Mouse (Mus musculus) lung, postnatal 4 days (tissue): ENCODE data around the gene Fxr1.
"Not testable (repeated sequence)": the region's sequence is repeated elsewhere in the genome, so short reads cannot be mapped to it uniquely, and the experiment has no call there.

Experiments used
- DNase-seq, 2 experiments: peaks; one replicate each; pipeline ENCODE4 v3.0.0; 2021

The Fxr1 gene

DNA sequence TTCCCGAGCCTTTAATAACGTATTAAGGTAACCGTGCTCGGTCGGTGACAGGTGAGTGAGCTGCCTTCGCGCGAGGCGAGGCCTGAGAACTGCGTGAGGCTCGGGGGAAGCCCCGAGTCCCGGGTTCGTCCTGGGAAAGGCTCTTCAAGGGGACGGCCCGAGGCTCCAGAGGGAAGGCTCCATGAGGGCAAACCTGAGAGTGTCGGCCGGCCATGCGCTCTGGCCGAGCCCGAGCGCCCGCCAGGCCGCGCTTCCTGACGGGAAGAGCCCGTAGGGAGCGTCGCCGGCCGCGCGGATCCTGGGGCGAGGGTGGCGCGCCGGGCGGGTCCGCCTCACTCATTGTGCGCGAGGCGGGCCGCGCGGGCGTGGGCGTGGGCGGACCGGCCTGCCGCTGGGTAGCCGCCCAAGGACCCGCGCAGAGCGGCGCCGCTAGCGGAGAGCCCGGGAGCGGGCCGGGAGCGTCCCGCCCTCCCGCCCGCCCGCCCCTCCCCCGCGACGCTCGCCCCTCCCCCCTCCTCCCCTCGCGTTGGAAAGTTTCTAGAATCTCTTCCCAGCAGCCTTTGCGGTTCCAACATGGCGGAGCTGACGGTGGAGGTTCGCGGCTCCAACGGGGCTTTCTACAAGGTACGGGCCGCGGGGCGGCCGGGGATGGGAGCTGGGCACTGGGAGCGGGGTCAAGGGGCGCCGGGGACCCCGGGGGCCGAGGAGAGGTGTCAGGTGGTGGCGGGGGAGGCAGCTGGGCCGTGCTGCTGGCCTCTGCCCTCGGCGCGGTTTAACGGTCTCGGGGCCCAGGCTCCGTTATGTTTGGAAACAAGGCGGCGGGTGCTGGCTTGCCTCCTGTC, at the start of gene Fxr1:
TSS of gene Fxr1 (plus strand) at position 404 of the 842 bp plus-strand sequence.
- DNase-seq = peak; percentile 87 to 96

DNA sequence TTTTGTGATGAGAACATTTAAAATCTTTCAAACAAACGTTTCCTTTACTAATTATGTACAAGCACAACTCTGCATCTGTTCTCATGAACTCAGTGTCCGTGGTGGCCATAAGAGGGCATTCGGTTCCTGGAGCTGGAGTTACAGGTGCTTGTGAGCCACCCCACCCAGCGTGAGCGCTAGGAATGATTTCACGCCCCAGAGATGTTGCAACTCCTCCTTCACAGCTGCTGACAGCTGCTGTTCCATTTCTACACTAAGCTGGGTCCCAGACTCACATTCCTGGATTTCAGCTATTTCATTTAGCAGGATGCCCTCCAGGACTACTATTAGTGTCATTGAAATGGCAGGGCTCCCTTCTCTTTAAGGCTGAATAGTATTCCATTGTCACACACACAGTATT, 40.3 kb upstream of the Fxr1 start:
- peak; percentile 8 to 50 for DNase-seq

DNA sequence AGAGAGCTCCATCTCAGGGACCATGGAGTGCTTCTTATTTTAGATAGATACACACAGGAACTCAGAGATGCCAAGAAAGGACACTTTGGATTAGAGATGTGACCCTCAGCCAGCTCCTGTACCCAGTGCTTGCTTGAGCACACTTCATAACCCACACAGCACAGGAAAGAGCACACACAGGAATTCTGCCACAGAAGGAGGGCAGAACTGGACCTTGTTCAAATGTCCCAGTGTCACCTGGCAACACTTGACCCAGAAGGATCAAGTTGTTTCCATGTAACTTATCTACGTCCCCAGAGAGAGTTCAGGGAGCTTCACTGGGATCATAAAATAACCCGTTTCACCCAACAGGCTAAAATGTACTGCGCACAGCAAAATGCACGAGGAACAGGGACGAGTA, 37.0 kb upstream of the Fxr1 start:
- no peak for DNase-seq

DNA sequence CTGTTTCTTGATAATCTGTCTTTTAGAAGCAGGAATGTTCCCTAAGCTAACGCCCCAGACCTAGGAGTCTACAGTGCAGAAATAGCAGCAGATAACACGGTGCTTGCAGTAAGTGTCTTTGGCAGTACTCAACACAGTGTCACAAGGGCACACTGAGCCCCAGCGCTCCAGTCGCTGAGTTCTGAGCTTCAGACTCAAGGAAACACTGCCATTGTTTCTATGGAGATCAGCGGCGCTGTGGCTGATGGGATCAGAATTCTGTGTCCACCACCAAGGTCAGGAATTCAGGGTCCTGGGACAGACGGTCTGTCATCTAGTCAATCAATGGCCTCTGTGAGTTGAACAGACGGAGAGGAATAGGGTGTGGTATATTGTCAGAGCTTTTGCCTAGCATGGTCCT, 30.4 kb upstream of the Fxr1 start:
- no peak for DNase-seq

DNA sequence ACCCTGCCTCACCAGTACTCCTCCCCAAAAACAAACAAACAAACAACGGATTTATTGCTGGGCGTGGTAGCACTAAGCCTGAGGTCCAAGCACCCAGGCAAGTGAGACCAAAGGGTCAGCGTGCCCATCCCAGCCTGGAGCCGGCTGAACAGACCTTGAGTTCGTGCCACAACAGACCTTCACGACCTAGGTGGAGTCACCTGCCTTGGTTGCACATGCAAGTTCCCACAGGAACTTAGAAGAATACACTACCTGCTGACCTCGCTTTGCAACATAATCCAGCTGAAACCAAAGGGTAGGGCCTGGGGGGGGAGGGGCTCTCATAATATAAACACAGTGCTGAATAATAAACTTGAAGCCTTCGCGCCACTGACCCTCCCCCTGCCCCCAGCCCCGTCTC, 29.3 kb upstream of the Fxr1 start:
- no peak for DNase-seq

DNA sequence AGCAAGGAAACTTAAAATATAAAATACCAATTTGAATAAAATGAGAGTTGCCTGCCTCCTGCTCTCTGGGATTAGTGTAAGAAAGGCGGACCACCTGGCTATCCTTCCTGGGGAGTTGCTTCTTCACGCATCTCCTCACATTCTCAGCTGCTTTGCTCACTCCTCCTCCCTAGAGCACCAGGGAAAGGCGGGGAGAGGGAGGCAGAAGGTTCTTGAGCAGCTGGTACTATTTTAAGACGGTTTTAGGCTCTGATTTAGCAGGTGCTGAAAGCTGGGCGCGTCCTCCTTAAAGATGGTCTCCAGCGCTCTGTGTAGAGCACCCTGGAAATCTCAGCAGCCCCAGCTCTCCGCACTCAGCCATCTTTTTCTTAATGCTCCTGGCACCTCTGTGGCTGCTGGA, 28.8 kb upstream of the Fxr1 start:
- DNase-seq = no peak

DNA sequence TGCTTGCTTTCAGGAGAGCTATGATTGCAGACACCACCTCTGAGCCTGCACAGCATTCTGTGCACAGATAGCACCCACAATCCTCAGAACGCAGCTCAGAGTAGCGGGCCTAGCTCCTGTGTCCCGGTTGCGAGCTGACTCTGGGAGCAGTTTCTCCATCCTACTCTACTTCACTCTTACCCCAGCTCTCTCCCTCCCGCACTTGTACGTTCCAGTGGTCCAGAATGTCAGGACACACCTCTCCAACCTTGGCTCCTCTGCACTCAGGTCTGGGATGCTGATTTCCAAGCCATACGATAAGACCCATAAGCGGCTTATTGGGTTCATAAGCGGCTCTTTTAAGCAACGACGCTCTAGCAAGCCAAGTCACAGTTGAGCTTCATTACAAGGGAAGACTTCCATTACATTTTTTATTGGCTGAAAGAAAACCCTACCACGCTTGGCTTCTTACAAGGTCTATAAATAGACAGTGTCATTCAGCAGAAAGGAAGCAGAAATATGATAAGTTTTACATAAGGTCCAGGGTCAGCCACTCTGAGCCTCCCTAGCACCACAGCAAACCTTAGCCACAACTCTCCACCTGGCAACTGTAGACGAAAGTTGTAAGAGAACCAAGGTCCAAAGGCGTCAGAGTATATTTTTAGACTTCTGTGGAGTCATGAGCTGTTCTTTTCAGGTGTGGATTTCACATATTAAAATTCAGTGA, 26.2 kb upstream of the Fxr1 start:
- DNase-seq = no peak

DNA sequence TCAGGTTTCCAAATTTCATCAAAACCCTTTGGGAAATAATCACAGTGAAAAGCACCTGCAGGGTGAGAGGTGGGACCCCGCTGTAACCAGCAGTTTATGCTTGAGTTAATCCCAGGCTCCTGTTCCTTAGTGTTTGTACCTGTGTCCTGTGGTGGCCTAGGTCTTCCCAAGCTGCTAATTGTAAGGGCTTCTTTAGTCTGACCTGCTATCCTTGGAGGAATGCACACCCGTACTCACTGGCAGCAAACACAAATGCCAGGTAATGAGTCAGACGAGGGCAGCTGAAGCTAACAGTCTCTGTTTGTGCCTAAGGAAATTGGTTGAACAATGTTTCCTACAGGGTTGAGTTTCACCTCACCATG, 25.6 kb upstream of the Fxr1 start:
- DNase-seq = no peak

DNA sequence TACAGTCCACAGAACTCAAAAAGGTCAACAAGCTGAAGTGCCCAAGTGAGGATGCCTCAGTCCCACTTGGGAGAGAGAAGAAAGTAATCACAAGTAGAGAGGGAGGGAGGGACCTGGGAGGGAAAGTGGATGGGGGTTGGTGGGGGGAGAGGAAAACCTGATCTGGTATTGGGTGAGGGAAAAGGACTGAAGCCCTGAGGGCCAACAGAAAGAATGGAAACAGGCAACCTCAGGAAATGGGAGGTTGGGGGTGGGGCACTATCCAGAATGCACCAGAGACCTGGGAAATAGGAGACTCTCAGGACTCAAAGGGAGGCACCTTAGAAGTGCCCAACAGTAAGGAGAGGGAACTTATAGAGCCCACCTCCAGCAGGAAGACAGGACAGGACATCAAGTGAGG, 18.1 kb upstream of the Fxr1 start:
- DNase-seq = not testable (repeated sequence)

DNA sequence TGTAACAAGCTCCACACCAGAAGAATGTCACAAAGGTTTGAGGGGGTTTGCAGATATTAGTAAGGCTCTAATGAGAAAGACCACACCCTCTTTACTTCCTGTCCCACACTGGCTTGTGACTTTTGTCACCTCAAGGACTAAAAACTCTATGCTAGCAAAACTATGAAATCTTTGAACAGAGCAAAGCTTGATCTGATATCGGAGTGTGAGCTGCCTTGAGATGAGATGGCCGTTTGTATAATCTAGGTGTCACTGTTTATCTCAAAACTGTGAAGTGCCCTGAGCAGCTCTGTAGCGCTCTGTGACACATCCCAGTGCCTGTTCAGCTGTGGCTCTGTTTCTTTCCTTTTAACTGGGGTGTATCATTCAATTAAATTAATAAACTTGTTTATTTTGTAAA, 15.9 kb upstream of the Fxr1 start:
- DNase-seq = no peak

DNA sequence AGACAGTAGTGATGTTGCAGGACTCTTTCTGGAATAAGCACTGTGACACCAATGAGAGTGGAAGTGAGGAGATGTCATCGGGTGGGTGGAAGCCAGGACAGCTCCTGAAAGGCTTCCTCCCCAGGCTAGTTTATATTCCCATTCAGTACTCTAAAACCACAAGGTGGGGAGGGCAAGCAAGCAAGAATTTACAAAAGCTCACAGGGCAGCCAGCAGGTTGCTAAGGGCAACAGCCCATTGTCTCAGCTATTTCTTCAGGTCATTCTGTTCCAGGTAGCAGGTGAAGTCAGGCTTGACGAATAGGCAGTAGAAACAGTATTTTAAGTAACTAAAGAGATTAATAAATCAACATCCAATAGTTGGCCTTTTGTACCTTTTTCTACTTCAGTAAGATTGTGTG, 13.4 kb upstream of the Fxr1 start:
- no peak for DNase-seq

DNA sequence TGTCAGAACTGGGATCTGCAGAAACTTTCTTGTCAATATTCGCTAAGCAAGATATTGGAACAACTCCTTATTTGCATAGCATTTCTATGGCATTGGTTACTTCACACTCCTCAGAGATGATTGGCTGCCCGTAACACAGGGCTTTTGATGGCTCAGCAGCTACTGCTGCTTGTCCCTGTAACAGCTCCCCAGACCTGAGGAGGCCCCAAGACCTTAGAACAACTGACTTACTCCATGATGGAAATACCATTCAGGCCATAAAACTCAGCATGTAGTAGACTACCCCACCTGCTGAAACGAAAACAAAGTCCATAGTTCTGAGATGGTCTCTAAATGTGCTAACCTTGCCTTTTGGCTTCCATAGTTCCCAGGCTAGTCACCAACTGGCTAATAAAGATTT, 12.9 kb upstream of the Fxr1 start:
- no peak for DNase-seq

DNA sequence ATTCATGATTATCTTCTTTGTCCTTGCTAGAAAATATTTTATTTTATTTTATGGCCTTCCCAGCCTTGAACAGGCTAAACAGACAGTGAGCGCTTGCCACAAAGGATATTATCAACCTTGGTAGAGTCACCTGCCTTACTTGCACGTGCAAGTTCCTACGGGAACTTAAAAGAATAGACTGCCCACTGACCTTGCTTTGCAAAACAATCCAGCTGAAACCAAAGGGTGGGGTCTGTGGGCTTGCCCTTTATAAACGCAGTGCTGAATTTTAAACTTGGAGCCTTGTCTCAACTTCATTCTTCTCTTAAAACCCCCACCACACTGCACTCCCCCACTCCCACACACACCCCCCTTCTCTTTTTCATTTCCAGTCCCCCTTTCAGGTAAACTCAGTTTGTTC, 12.1 kb upstream of the Fxr1 start:
- DNase-seq = no peak

DNA sequence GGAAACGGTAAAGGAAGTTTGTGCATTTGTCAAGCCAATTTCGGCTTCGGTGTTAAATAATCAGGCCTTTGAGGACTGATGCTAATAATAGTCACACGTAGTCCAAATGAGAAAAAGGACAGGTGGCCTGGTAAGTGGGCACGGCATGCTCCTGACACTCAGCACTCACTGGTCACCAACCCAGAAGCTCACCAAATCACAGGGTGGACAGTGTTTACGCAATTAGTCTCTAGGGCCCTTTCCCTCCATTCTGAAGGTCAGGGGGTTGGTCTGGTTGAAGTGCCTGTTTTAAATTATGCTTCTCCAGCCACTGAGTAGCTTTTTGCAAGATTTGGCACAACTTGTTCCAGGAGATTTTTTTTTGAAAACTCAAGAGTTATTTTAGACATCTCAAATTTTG, 11.6 kb upstream of the Fxr1 start:
- no peak for DNase-seq

DNA sequence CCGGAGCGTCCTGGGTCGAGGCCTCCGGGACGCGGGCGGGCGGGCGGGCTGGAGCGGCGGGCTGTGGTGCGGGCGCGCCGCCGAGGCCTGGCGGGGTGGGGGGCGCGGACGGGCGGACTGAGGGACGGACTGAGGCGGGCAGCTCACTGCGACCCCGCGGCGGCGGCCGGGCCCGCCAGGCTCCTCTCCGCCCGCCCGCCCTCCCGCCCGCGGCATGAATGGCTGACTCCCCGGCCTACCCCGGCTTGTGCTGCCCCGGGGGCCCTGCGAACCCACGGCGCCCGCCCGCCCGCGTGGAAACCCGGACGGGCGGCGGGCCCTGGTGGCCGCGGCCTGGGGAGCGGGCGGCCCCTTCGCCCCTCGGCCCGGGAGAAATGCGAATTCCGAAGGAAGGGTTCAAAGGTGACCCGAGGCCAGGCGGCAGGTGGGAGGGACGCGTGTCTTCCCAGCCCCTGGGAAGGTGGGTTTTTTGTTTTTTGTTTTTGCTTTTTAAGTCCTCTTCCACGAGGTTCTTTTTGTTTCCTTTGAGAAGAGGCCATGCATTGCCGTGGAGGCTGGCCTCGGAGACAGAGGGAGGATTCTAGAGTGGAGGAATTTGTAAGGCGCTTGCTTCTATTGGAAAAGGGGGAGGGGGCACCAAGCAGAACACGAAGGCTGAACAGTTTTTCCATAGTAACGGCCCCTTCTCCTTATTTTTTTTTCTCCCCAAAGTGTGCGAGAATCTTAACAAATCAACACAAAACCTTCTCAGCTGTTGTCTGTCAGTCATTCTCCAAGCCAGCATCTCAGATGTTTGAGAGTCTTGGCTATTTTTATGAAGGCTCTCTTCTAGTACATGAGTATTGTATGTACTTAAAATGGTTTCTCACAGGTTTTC, 877 bp downstream of the Fxr1 start:
- peak in 1 of 2 experiments; percentile 10 for DNase-seq

DNA sequence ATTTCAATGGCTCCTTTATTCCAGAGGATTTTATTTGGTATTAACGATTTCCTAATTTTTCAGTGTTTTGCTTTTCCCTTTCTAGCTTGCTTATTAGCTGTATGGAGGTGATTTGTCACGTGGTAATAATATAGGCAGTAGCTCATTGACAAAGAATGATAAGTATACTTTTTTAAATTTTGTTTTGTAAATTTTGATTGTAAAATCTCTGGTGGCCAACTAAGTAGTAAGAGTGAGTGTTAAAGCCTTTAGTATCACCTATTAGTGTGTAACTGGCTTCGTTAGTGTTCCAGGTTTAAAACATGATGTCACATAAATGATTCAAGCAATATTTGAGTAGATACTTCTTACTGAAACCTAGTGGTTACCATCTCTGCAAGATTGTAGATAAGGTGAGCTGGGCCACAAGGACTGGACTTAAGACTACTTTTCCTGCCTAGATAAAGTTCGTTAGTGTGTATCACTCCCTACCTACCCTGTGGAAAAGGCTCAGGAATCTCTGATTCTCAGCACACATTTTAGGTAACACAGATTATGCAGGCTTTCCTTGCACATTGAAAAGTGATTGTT, 1.6 kb downstream of the Fxr1 start:
- no peak for DNase-seq

DNA sequence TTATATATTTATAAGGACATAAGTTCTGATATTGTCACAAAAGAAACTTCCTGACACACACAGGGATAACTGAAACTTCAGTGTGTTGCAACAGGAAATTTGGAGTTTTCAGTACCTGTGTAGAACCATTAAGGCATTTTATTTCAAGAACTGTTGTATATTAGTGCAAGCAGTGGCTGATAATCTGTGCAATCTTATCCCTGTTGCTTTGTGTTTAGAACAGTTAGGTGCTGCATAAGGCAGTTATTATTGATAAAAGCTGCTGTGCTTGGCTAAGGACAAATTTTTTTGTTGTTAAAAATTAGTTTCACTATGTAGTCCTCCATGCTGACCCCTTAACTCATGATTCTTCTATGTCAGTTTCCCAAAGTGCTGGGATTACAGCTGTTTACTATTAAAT, 9.2 kb downstream of the Fxr1 start:
- no peak for DNase-seq

DNA sequence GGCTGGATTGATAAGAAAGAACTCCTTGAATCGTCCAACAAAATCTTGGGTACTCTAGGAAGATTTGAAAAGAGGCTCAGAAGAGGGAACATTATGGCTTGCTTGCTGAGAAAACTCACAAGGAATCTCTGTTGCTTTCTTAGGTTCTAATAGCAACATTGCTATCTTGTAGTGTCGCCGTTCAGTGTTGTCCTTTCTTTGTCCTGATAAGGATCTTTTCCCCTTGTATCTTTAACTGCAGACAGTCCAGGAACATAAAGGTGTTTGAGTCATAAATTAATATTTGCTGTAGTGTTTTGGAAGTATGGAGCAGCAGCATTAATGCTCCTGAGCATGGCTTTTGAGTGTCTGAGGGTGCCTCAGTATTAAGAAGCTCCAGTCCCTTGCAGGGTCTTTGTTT, 10.9 kb downstream of the Fxr1 start:
- no peak for DNase-seq

DNA sequence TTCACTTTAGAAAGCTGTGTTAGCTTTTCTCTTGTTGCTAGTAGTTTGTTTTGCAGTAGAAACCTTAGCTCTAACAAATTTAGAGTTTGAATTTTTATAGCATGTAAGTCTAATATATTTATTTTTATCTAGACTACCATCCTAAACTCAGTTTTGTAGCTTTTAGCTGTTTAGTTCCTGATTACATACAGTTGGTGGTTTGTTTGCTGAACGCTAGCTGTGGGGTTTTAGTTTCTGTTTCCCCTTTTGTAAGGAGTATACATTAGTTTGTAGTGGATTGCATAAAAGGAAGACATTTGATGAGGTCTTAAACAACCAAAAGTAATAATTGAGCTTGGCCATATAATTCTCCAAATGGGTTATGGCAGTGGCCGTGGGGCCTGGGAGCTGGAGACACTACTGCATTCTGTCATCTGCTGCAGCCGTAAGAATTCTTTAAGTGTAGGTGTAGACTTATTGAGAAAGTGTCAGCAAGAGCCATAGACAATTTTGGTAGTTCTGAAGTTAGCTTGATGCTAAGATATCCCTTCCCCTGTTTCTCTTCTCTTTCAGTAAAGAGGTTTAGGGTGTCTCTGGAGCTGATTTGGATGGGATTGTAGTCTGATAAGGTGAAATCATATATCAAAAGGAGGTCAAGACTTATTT, 14.1 kb downstream of the Fxr1 start:
- DNase-seq = no peak

DNA sequence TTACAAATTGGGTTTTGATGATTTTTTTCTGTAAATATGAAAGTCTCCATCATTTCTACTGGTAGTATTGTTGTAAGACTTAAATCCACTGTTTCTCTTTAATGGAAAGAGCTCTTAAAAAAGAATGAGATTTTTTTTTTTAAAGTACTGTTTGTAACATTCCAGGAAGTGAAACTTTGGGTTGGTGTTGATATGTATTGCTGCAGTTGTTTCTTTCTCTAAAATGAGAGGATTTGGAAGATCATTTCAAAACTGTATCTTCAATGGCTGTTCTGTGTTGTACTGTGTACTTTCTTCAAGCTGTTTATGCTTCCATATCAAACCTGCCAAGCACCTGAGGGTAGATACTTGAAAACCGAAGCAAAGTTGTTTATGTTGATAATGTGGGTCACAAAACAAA, 15.1 kb downstream of the Fxr1 start:
- no peak for DNase-seq

DNA sequence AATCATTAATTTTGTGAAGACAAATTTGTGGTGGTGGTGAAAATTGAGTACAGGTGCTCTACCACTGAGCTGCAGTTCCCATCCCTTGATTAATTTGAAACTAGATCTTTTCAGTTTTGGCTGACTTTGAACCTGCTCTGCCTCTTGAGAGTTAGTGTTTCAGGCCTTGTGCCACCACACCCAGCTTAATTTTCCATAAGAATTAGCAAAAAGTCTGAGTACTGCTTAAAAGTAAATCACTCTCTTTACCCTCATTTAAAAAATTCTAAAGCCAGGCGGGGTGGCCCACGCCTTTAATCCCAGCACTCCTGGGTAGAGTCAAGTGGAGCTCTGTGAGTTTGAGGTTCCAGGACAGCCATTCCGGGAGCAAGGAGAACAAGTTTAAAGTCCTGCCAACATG, 16.0 kb downstream of the Fxr1 start:
- DNase-seq = no peak

DNA sequence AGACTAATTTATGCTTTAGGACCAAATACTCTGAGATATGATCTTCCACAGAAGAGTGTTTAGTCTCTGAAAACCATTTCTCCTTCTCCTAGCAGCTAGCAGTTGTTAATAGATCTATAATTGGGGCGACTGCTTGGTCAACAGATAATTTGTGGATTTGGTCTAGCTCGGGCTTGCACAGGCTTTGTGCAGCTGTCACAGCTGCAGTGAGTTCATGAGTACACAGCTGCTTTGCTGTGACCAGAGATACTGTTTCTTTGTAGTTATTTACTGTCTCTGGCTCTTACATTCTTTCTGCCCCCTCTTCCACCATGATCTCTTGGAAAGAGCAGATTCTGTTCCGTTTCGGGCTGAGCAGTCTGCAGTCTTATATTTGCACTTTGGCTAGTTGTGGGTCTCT, 22.2 kb downstream of the Fxr1 start:
- no peak for DNase-seq

DNA sequence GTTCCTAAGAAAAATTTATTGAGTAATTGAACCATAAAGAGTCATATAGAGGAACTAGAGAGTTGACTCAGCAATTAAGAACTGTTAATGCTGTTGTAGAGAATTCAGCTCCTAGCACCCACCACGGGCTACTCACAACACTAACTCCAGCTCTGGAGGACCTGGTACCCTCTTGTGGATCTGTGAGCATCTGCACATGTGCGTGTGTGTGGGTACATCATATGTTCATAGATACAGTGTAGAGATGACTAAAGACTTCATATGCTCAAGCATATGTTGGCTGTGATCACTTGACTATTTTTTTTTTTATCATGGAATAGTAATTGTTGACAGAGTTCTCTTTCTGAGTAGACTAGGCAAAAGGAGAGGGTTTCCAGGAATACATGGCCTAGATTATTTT, 42.6 kb downstream of the Fxr1 start:
- DNase-seq = no peak
